Mouse (Mus musculus) hindbrain, embryonic 11.5 days (tissue): ENCODE data around the gene Scaf4. TPM values are rescaled to one million over a fixed set of nuclear protein-coding genes. Genes with fewer than 3 reads are reported as not detected.

ENCODE experiments used
- ATAC-seq: fragments of 200-750 bp; cut with Nextera tagmentation; 2 replicates; pipeline ENCODE4 v1.8.0; 2017; ENCODE audit warnings: mild to moderate bottlenecking, moderate TSS enrichment, moderate library complexity; ENCODE audit not compliant: low FRiP score
- DNase-seq: peaks from one replicate; pipeline ENCODE4 v3.0.0-alpha.2; 2015; ENCODE audit warnings: low spot score
- H3K27ac ChIP-seq: fragments of 300-500 bp; sonication (generic); 2 replicates; pipeline ENCODE4 v1.5.1; 2014; ENCODE audit warnings: mild to moderate bottlenecking, low read depth, low read length
- H3K27me3 ChIP-seq: fragments of 300-500 bp; sonication (generic); 2 replicates; pipeline ENCODE4 v1.6.1; 2014; ENCODE audit warnings: mild to moderate bottlenecking, low read length, moderate library complexity, mixed read lengths; ENCODE audit not compliant: control insufficient read depth, insufficient read depth
- H3K36me3 ChIP-seq: fragments of 300-500 bp; sonication (generic); 2 replicates; pipeline ENCODE4 v1.6.1; 2014; ENCODE audit warnings: mild to moderate bottlenecking, low read length, moderate library complexity, mixed read lengths; ENCODE audit not compliant: control insufficient read depth, insufficient read depth
- H3K4me1 ChIP-seq: fragments of 300-500 bp; sonication (generic); replicated peaks from 2 replicates; pipeline ENCODE4 v1.6.1; 2014; ENCODE audit warnings: low read length, mixed read lengths; ENCODE audit not compliant: control insufficient read depth, insufficient read depth
- H3K4me2 ChIP-seq: fragments of 300-500 bp; sonication (generic); replicated peaks from 2 replicates; pipeline ENCODE4 v1.6.1; 2014; ENCODE audit warnings: mild to moderate bottlenecking, low read depth, low read length
- H3K4me3 ChIP-seq: fragments of 300-500 bp; sonication (generic); 2 replicates; pipeline ENCODE4 v1.5.1; 2014; ENCODE audit warnings: low read depth, low read length
- H3K9ac ChIP-seq: fragments of 300-500 bp; sonication (generic); 2 replicates; pipeline ENCODE4 v1.6.1; 2014; ENCODE audit warnings: low read depth, low read length
- H3K9me3 ChIP-seq: fragments of 300-500 bp; sonication (generic); 2 replicates; pipeline ENCODE4 v1.6.1; 2016; ENCODE audit warnings: low read length; ENCODE audit not compliant: control insufficient read depth
- WGBS: fragments of 180-500 bp; shearing (Covaris S2); extraction: QIAGEN DNeasy Blood & Tissue Kit; methylation state at CpG from one replicate; pipeline ENCODE4 v1.1.7; 2014; 5-methylcytosine and 5-hydroxymethylcytosine counted together
- polyA plus RNA-seq: library from polyadenylated mRNA; unstranded; fragments of >200 nt; fragmentation: Nextera tagmentation; extraction: Ambion mirVana; gene quantifications from 2 replicates; pipeline ENCODE4 v1.2.1, GENCODE M21; 2014

The Scaf4 gene
- polyA plus RNA-seq, 1 experiment from 2014 or later = 29.6 TPM

DNA sequence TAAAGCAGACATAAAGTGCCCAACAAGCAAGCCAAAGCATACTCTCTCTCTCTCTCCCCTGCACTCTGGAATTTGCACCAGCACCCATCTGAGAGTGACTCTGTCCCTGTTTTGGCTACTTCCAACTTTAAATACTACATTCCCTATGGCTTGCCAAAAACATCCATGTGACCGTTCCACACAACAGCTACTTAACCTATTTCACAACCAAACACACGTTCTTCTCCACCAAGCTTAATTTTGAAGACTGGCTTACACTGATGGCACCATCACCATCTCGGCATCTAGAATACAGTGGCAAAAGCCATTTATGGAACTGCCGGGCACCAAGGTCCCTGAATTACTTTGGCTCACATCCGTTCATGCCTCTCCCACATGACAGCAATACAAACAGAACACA is 3.3 kb downstream of the Scaf4 start:
- H3K9ac ChIP-seq = no peak overlapping the region
- 89% methylated on average over 5 of the region's 5 CpGs for WGBS
- peaks cover 2% of the 10 kb centered on the region; the same call in 1 of the 2 replicates for H3K4me1 ChIP-seq
- no peaks in the 10 kb centered on the region for H3K9me3 ChIP-seq
- no peak overlapping the region for H3K4me2 ChIP-seq
- ATAC-seq (no peak), DNase-seq (no peak)
- no peak overlapping the region for H3K27ac ChIP-seq
- no peaks in the 10 kb centered on the region for H3K36me3 ChIP-seq
- H3K4me3 ChIP-seq = no peak overlapping the region
- no peaks in the 10 kb centered on the region for H3K27me3 ChIP-seq

DNA sequence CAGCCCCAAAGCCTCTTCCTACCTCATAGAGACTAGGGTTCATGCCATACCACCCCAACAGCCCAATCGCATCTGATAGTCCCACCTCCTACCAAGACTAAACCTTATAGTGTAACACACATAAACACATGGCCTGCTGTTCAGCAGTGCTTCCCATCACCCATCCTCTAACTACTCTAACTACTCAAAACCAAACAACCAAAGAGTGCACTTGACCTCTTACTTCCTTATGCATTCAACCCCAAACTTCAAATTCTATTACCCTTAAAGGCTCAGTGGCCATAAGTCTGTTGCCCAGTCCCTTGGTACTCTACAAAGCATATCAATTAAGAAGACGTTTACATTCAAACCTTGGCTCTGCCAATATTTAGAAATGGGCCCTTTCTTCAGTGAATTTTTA is 3.8 kb downstream of the Scaf4 start:
- Histone ChIP-seq H3K4me3 (no peak overlapping the region), H3K9me3 (no peaks in the 10 kb centered on the region), H3K4me2 (no peak overlapping the region), H3K27ac (no peak overlapping the region), H3K9ac (no peak overlapping the region), H3K4me1 (peaks cover 2% of the 10 kb centered on the region; the same call in 1 of the 2 replicates), H3K36me3 (no peaks in the 10 kb centered on the region), H3K27me3 (no peaks in the 10 kb centered on the region)
- no peak for DNase-seq
- WGBS = 77% methylated on average over 2 of the region's 2 CpGs
- no peak for ATAC-seq

DNA sequence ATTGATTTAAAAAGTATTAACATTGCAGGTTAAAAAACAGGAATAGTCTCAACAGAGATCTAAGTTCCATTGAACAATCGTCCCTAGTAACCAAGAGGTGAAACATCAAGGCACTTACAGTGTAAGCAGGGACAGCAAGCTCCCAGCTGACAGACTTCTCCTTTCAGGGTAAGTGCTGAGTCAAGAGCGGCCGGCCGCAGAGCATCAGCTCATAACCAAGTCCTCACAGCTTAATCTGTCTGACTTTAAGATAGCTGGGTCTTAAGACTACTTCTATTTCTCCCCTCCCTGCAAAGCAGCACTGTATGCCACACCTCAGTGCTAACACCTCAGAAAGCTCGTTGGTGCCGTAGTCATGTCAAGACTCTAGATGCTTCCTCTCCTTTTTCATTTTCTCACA is 5.2 kb downstream of the Scaf4 start:
- H3K9ac ChIP-seq = no peak overlapping the region
- DNase-seq = no peak
- WGBS = 75% methylated on average over 6 of the region's 6 CpGs
- no peak overlapping the region for H3K27ac ChIP-seq
- H3K4me2 ChIP-seq = no peak overlapping the region
- 0 out of 2 replicates have a peak, but pooled peaks cover 2% of the 10 kb centered on the region for H3K4me1 ChIP-seq
- H3K36me3 ChIP-seq = no peaks in the 10 kb centered on the region
- no peaks in the 10 kb centered on the region for H3K9me3 ChIP-seq
- no peak for ATAC-seq
- H3K4me3 ChIP-seq = no peak overlapping the region
- H3K27me3 ChIP-seq = no peaks in the 10 kb centered on the region

DNA sequence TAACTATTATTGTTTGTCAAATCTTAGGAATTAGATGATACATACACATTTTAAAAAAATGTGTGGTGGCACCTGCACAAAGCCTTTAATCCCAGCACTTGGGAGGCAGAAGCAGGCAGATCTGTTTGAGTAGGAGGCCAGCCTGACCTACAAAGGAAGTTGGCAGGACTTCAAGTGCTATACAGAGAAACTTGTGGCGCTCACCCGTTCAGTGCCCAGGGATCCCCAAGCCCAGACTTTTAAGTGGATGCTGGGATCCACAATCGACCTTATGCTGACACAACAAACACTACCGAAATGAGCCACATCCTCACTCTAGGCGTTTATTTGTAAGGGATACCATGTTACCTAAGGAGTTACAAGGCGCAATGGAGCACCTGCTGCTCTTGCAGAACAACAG is 8.8 kb downstream of the Scaf4 start:
- H3K9ac ChIP-seq = no peak overlapping the region
- no peaks in the 10 kb centered on the region for H3K27me3 ChIP-seq
- H3K9me3 ChIP-seq = no peaks in the 10 kb centered on the region
- DNase-seq (no peak), ATAC-seq (no peak)
- H3K36me3 ChIP-seq = no peaks in the 10 kb centered on the region
- H3K4me1 ChIP-seq = no peaks in the 10 kb centered on the region
- no peak overlapping the region for H3K4me3 ChIP-seq
- H3K4me2 ChIP-seq = no peak overlapping the region
- 89% methylated on average over 6 of the region's 6 CpGs for WGBS
- H3K27ac ChIP-seq = no peak overlapping the region

DNA sequence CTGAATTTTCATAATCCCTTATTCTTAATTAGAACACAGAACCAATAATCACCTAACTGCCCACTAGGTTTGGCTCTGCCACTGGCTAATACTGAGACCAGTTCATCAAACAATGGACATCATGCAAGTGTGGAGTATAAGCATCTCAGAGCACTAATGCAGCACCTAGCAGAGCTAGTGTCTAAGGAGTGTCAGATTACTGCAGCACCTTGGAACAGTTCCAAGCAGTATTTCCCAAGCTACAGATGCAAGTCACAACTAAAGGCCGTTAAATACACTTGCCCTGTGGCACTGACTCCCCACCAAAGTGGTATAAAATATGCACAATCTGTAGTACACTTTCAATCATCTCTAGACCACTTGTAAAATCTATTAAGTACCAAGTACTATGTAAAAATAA is 17.7 kb downstream of the Scaf4 start:
- no peaks in the 10 kb centered on the region for H3K4me1 ChIP-seq
- H3K4me3 ChIP-seq = no peak overlapping the region
- H3K9me3 ChIP-seq = no peaks in the 10 kb centered on the region
- WGBS = 56% methylated on average over 1 of the region's 1 CpGs
- H3K9ac ChIP-seq = no peak overlapping the region
- no peak overlapping the region for H3K27ac ChIP-seq
- H3K27me3 ChIP-seq = no peaks in the 10 kb centered on the region
- DNase-seq (no peak), ATAC-seq (no peak)
- no peak overlapping the region for H3K4me2 ChIP-seq
- no peaks in the 10 kb centered on the region for H3K36me3 ChIP-seq

DNA sequence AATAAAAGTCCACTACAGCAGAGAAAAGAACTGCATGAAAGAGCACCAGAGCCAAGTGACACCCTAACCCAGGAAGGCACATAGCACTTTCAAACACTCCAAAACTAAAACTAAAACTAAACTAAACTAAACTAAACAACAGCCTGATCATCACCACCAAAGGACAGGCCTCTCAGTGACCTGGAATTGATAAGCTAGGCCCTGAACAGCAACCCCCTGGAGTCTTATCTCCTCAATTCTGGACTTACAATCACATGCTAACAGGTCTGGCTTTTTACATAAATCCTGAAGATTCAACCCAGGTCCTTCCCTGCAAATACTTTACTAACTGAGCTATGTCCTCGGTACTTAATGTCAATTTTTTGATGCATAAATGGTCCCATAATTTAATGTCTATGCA is 19.2 kb downstream of the Scaf4 start:
- Histone ChIP-seq H3K9me3 (no peaks in the 10 kb centered on the region), H3K9ac (no peak overlapping the region), H3K4me2 (no peak overlapping the region), H3K4me1 (no peaks in the 10 kb centered on the region), H3K27ac (no peak overlapping the region), H3K4me3 (no peak overlapping the region), H3K27me3 (no peaks in the 10 kb centered on the region), H3K36me3 (no peaks in the 10 kb centered on the region)
- no peak for ATAC-seq
- WGBS = 86% methylated on average over 1 of the region's 1 CpGs
- DNase-seq = no peak

DNA sequence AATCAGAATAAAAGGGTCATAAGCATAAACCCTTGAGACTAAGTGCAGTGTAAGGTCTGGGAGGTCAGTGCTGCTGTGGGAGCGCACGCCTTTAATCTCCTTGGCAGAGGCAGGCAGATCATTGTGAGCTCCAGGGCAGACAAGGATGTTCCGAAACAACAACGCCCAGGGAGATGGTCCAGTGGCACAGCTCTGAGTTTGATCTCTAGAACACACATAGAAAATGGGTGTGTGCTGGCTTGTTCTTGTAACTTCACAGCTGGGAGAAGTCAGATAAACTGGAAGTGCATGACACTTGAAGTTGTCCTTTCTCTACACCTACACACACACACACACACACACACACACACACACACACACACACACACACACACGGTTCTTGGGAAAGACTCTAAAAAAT is 20.3 kb downstream of the Scaf4 start:
- H3K27ac ChIP-seq = no peak overlapping the region
- DNase-seq (no peak), ATAC-seq (no peak)
- peaks cover 2% of the 10 kb centered on the region; the same call in 1 of the 2 replicates for H3K36me3 ChIP-seq
- 87% methylated on average over 5 of the region's 5 CpGs for WGBS
- H3K4me1 ChIP-seq = no peaks in the 10 kb centered on the region
- no peak overlapping the region for H3K9ac ChIP-seq
- H3K9me3 ChIP-seq = no peaks in the 10 kb centered on the region
- no peak overlapping the region for H3K4me2 ChIP-seq
- H3K27me3 ChIP-seq = no peaks in the 10 kb centered on the region
- no peak overlapping the region for H3K4me3 ChIP-seq

DNA sequence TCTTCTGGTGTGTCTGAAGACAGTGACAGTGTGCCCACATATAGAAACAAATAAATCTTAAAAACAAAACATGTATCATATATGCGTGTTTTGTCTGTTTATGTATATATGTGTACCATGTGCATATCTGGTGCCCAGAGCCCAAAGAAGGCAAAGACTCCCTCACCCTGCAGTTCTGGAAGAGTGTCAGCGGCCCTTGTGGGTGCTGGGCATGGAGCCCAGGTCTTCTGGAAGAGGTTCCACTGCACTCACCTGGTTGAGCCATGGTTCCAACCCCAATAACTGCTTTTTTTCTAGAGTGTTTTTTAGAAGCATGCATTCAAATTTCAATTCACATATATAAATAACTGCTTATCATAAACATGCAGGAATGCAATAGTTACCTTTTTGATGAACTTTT is 22.5 kb downstream of the Scaf4 start:
- Histone ChIP-seq H3K36me3 (peaks cover 6% of the 10 kb centered on the region; the same call in 1 of the 2 replicates), H3K27me3 (no peaks in the 10 kb centered on the region), H3K4me2 (no peak overlapping the region), H3K4me1 (no peaks in the 10 kb centered on the region), H3K27ac (no peak overlapping the region), H3K9me3 (no peaks in the 10 kb centered on the region), H3K9ac (no peak overlapping the region), H3K4me3 (no peak overlapping the region)
- no peak for ATAC-seq
- WGBS = 91% methylated on average over 2 of the region's 2 CpGs
- DNase-seq = no peak

DNA sequence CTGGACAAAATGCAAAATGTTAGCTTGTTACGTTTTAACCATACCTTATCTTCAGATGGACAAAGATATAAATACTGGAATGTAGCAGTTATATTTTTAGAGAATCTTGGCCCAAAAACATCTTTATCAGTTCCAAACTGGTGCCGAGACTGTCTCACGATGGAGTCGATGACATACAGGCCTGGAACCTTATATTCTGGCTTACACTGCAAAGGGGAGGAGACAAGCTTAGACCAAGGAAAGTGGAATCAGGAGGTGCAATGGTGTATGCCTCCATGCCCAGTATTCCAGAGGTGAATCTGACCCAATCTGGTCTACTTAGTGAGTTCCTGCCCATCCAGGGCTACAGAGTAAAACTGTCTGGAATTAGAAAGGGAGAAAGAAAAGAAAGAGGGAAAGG is 24.2 kb downstream of the Scaf4 start:
- Histone ChIP-seq H3K4me1 (no peaks in the 10 kb centered on the region), H3K36me3 (peaks cover 8% of the 10 kb centered on the region; the same call in 1 of the 2 replicates), H3K27me3 (no peaks in the 10 kb centered on the region), H3K4me2 (no peak overlapping the region), H3K9ac (no peak overlapping the region), H3K4me3 (no peak overlapping the region), H3K27ac (no peak overlapping the region), H3K9me3 (no peaks in the 10 kb centered on the region)
- DNase-seq = no peak
- ATAC-seq = no peak
- 94% methylated on average over 4 of the region's 4 CpGs for WGBS
